Mouse (Mus musculus) kidney, adult 2 months (tissue): ENCODE results near the gene Alg9. TPM values are rescaled to one million over a fixed set of nuclear protein-coding genes. Genes with fewer than 3 reads are reported as not detected.

Source experiments
- DNase-seq: peaks from one replicate; pipeline ENCODE4 v3.0.0; 2021
- H3K27ac ChIP-seq: fragments of 200-500 bp; 2 replicates; pipeline ENCODE4 v1.5.1; 2012; ENCODE audit warnings: low read depth, low read length, control low read depth, inconsistent platforms; ENCODE audit not compliant: insufficient read depth
- H3K27me3 ChIP-seq: fragments of 200-500 bp; replicated peaks from 2 replicates; pipeline ENCODE4 v1.6.1; 2012; ENCODE audit warnings: mild to moderate bottlenecking, moderate library complexity, low read length, inconsistent platforms; ENCODE audit not compliant: control insufficient read depth, insufficient read depth
- H3K36me3 ChIP-seq: fragments of 200-500 bp; 2 replicates; pipeline ENCODE4 v1.6.1; 2012; ENCODE audit warnings: mild to moderate bottlenecking, moderate library complexity, low read length, inconsistent platforms; ENCODE audit not compliant: control insufficient read depth, insufficient read depth
- H3K4me1 ChIP-seq: fragments of 200-500 bp; 2 replicates; pipeline ENCODE4 v1.6.1; 2011; ENCODE audit warnings: low read length; ENCODE audit not compliant: control insufficient read depth, insufficient read depth
- H3K4me3 ChIP-seq: fragments of 200-500 bp; 2 replicates; pipeline ENCODE4 v1.5.1; 2011; ENCODE audit warnings: mild to moderate bottlenecking, low read depth, low read length, control low read depth; ENCODE audit not compliant: insufficient read depth
- CTCF ChIP-seq: fragments of 200-500 bp; conservative IDR thresholded peaks from 2 replicates; pipeline ENCODE4 v1.5.1; 2011; ENCODE audit warnings: low read depth, mild to moderate bottlenecking, control low read depth, low read length, moderate library complexity, mixed read lengths; ENCODE audit not compliant: insufficient read depth, insufficient read length
- POLR2A ChIP-seq: fragments of 200-500 bp; IDR thresholded peaks from one replicate; pipeline ENCODE4 v1.6.1; 2011; ENCODE audit warnings: low read depth, low read length, control low read depth
- WGBS: fragments of 180-500 bp; shearing (Covaris S2); methylation state at CpG from one replicate; pipeline ENCODE4 v1.1.7; 2018; 5-methylcytosine and 5-hydroxymethylcytosine counted together
- polyA plus RNA-seq: library from polyadenylated mRNA; depleted of rRNA; stranded (reverse); fragments of >200 nt; gene quantifications from 2 replicates; pipeline ENCODE4 v1.2.3, GENCODE M21; 2012

The Alg9 gene
- polyA plus RNA-seq, 1 experiment = 20.3 TPM

- Histone ChIP-seq H3K27ac (no peak overlapping the region), H3K4me1 (no peaks in the 10 kb centered on the region; the same call in 1 of the 2 replicates), H3K4me3 (no peak overlapping the region), H3K36me3 (no peaks in the 10 kb centered on the region; the same call in 1 of the 2 replicates), H3K27me3 (no peaks in the 10 kb centered on the region)
- TF ChIP-seq CTCF (peak; percentile 84), POLR2A (no peak)
- peak; percentile 72 for DNase-seq
- WGBS = 2% methylated on average over 9 of the region's 9 CpGs
Observed at GRCm38 (mm10) chr9:50734989-50735388, 39.8 kb upstream of the Alg9 start.

GRCm38 (mm10) chr9:50738914-50739870 is 35.6 kb upstream of the Alg9 start, which contains the start of gene Dixdc1:
Gene Dixdc1 (minus strand): TSS chr9:50739517.
- peak within 1 kb of the TSS; percentile 11; the same call in 1 of the 2 replicates for H3K4me3 ChIP-seq
- no peaks in the 10 kb centered on the region; the same call in 1 of the 2 replicates for H3K36me3 ChIP-seq
- TF ChIP-seq CTCF = no peak
- TF ChIP-seq POLR2A = no peak
- DNase-seq = peak; percentile 97
- H3K27me3 ChIP-seq = no peaks in the 10 kb centered on the region
- 10% methylated on average over 36 of the region's 36 CpGs for WGBS
- H3K27ac ChIP-seq = peak within 1 kb of the TSS; percentile 48
- no peaks in the 10 kb centered on the region; the same call in 1 of the 2 replicates for H3K4me1 ChIP-seq

DNA sequence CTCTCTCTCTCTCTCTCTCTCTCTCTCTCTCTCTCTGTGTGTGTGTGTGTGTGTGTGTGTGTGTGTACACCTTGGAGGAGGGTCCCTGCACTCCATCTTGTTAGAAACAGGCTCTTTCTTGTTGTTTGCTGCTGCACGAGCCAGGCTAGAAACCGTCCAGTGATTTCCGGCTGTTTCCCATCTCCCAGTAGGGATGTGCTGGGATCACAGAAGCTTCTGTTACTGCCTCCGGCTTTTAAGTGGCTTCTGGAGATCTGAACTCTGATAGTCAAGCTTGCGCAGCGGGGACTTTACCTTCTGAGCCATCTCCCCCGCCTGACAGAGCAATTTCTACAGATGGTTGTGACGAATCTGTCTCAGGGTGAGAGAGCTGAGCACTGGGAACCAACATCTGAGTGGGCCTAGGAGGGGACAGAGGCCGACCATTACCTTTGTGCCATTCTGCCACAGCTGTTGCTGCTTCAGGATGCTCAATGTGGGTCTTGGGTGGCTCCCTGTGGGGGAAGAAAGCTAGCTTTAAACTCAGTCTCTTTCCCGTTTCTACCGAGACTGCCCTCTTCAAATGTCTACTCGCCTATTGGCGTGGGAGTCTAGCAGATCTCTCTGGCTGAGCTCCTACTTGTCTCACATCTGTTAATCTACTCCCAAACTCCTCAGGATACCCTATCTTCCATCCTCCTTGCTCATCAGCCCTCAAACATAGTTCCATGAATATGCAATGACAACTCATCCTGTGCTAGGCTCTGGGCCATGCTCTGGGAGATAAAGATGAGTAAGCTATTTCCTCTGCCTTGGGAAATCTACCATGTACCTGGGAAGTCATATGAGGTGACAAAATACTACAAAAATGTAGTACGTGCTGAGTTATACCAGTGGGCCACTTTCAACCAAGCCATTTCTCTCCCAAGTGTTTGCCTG is 33.7 kb upstream of the Alg9 start:
- no peaks in the 10 kb centered on the region; the same call in 1 of the 2 replicates for H3K36me3 ChIP-seq
- DNase-seq = no peak
- H3K27ac ChIP-seq = no peak overlapping the region
- no peak overlapping the region for H3K4me3 ChIP-seq
- no peaks in the 10 kb centered on the region for H3K27me3 ChIP-seq
- TF ChIP-seq POLR2A (no peak), CTCF (no peak)
- H3K4me1 ChIP-seq = peaks cover 2% of the 10 kb centered on the region; the same call in 1 of the 2 replicates
- 85% methylated on average over 14 of the region's 14 CpGs for WGBS

DNA sequence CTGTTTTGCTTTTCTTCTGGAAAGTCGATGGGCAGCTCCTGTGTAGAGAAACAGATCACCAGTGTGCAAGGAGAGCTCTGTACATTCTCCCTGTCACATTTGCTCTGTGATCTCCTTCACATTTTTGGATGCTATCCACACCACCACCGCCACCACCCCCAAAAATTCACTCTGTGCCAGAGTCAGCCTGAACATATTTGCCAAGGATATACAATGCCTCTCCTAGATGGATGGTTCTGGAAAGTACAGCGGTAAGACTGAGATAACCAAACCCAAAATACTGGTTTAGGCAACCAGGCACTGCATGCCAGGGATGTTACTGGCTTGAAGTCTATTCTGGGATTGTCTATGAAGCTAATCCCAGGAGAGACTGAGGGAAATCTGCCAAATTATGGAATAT is 32.6 kb upstream of the Alg9 start:
- Histone ChIP-seq H3K4me3 (no peak overlapping the region), H3K27ac (0 out of 2 replicates have a peak overlapping the region, but pooled peaks have one; percentile 28), H3K4me1 (peaks cover 2% of the 10 kb centered on the region; the same call in 1 of the 2 replicates), H3K27me3 (no peaks in the 10 kb centered on the region), H3K36me3 (no peaks in the 10 kb centered on the region; the same call in 1 of the 2 replicates)
- TF ChIP-seq POLR2A (no peak), CTCF (no peak)
- DNase-seq = no peak
- 83% methylated on average over 3 of the region's 3 CpGs for WGBS

DNA sequence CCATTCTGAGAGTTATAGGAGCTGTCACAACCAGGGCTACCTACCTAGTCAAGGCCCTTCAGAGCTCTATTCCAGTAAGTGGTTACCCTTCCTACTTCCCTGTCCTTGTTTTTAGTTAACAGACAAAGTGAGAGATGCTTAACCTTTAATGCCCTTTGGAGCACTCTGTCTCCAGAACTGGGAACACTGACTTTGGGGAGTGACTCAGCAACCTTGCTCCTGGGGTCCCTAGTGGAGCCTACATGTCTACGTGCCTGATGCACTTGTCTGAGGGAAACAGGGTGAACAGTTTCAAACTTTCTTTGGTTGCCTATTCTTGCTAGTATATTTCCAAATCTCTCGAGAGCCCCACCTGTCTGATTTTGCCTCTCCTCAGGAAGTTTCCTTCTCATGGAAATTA is 32.1 kb upstream of the Alg9 start:
- Histone ChIP-seq H3K36me3 (no peaks in the 10 kb centered on the region; the same call in 1 of the 2 replicates), H3K27me3 (no peaks in the 10 kb centered on the region), H3K27ac (0 out of 2 replicates have a peak overlapping the region, but pooled peaks have one; percentile 37), H3K4me1 (peaks cover 2% of the 10 kb centered on the region; the same call in 1 of the 2 replicates), H3K4me3 (no peak overlapping the region)
- WGBS = 38% methylated on average over 2 of the region's 2 CpGs
- TF ChIP-seq CTCF (no peak), POLR2A (no peak)
- DNase-seq = peak; percentile 46

GRCm38 (mm10) chr9:50745806-50746205 is 29.0 kb upstream of the Alg9 start:
- H3K27ac ChIP-seq = peak overlapping the region; percentile 90
- TF ChIP-seq CTCF = no peak

More at GRCm38 (mm10) chr9:50745806-50746205, 29.0 kb upstream of the Alg9 start:
- Histone ChIP-seq H3K4me3 (peak overlapping the region; percentile 77), H3K27me3 (no peaks in the 10 kb centered on the region), H3K4me1 (peaks cover 12% of the 10 kb centered on the region; the same call in 1 of the 2 replicates), H3K36me3 (no peaks in the 10 kb centered on the region)
- DNase-seq = peak; percentile 55
- 13% methylated on average over 7 of the region's 7 CpGs for WGBS
